Mouse (Mus musculus) midbrain, embryonic 13.5 days (tissue): Measurements from ENCODE around the gene Pik3ca. TPM values are rescaled to one million over a fixed set of nuclear protein-coding genes. Genes with fewer than 3 reads are reported as not detected.

Experiments used
- ATAC-seq: fragments of 200-750 bp; cut with Nextera tagmentation; 2 replicates; pipeline ENCODE4 v1.8.0; 2017; ENCODE audit warnings: mild to moderate bottlenecking, moderate TSS enrichment, moderate library complexity
- H3K27ac ChIP-seq: fragments of 300-500 bp; sonication (generic); 2 replicates; pipeline ENCODE4 v1.5.1; 2015; ENCODE audit warnings: inconsistent platforms, mild to moderate bottlenecking, moderate library complexity
- H3K27me3 ChIP-seq: fragments of 300-500 bp; sonication (generic); 2 replicates; pipeline ENCODE4 v1.6.1; 2015; ENCODE audit warnings: mild to moderate bottlenecking, inconsistent platforms
- H3K36me3 ChIP-seq: fragments of 300-500 bp; sonication (generic); 2 replicates; pipeline ENCODE4 v1.6.1; 2015; ENCODE audit warnings: mild to moderate bottlenecking, inconsistent platforms
- H3K4me1 ChIP-seq: fragments of 300-500 bp; sonication (generic); replicated peaks from 2 replicates; pipeline ENCODE4 v1.6.1; 2015; ENCODE audit warnings: inconsistent platforms
- H3K4me2 ChIP-seq: fragments of 300-500 bp; sonication (generic); replicated peaks from 2 replicates; pipeline ENCODE4 v1.6.1; 2015; ENCODE audit warnings: moderate library complexity, mild to moderate bottlenecking, inconsistent platforms
- H3K4me3 ChIP-seq: fragments of 300-500 bp; sonication (generic); replicated peaks from 2 replicates; pipeline ENCODE4 v1.5.1; 2015; ENCODE audit warnings: mild to moderate bottlenecking, inconsistent platforms
- H3K9ac ChIP-seq: fragments of 300-500 bp; sonication (generic); replicated peaks from 2 replicates; pipeline ENCODE4 v1.6.1; 2015; ENCODE audit warnings: mild to moderate bottlenecking, inconsistent platforms
- H3K9me3 ChIP-seq: fragments of 300-500 bp; sonication (generic); 2 replicates; pipeline ENCODE4 v1.6.1; 2016; ENCODE audit warnings: mild to moderate bottlenecking, inconsistent platforms
- WGBS: fragments of 180-500 bp; shearing (Covaris S2); methylation state at CpG from one replicate; pipeline ENCODE4 v1.1.7; 2015; 5-methylcytosine and 5-hydroxymethylcytosine counted together
- polyA plus RNA-seq: library from polyadenylated mRNA; unstranded; fragments of >200 nt; fragmentation: Nextera tagmentation; extraction: Ambion mirVana; gene quantifications from 2 replicates; pipeline ENCODE4 v1.2.1, GENCODE M21; 2015

The Pik3ca gene
- polyA plus RNA-seq, 1 experiment from 2014 or later: 14.6 TPM

DNA sequence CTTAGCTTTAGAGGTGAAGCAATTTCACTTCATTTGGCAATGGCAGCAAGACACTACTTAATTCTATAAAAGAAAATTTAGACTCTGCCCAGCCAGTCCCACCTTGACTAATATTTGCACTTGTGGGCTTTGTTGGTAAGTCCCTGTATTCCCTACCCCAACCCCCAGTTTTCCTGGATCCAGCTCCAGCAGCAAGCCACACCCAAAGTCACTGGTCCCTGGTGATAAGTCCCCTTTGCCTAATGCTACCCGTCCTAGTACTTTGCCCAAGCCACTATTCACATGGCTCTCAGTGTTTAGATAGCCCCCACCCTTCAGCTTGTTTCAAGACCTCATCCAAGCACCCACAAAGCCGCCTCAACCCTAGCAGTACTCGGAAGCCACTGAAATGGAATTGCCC lies 15.9 kb upstream of the Pik3ca start:
- H3K9ac ChIP-seq: no peak overlapping the region
- H3K4me1 ChIP-seq: no peaks in the 10 kb centered on the region
- no peak overlapping the region for H3K4me2 ChIP-seq
- no peaks in the 10 kb centered on the region for H3K9me3 ChIP-seq
- ATAC-seq: no peak
- H3K4me3 ChIP-seq: no peak overlapping the region
- no peaks in the 10 kb centered on the region for H3K27me3 ChIP-seq
- 77% methylated on average over 3 of the region's 3 CpGs for WGBS
- H3K36me3 ChIP-seq: no peaks in the 10 kb centered on the region
- no peak overlapping the region for H3K27ac ChIP-seq

DNA sequence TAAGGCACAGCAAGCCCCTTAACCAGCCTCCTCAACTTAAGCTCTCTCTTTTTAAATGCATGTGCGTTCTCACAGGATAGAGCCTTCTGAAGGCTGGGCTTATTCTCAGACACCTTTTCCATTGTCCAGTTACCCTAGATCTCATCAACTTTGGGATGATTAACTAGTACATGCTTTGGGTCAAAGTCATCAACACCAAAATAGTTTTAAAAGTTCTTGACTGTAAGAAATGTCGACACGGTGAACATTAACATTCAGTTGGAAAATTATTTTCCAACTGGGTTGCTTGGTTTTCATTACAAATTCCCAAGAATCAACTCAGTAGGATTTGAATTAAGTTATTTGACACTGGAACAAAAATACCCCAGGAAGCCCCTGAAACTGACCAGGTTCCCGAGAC lies 4.6 kb upstream of the Pik3ca start:
- Histone ChIP-seq H3K4me2 (no peak overlapping the region), H3K27me3 (no peaks in the 10 kb centered on the region), H3K9me3 (no peaks in the 10 kb centered on the region), H3K27ac (no peak overlapping the region), H3K36me3 (no peaks in the 10 kb centered on the region), H3K9ac (no peak overlapping the region), H3K4me1 (peaks cover 5% of the 10 kb centered on the region), H3K4me3 (no peak overlapping the region)
- no peak for ATAC-seq
- 86% methylated on average over 4 of the region's 4 CpGs for WGBS

DNA sequence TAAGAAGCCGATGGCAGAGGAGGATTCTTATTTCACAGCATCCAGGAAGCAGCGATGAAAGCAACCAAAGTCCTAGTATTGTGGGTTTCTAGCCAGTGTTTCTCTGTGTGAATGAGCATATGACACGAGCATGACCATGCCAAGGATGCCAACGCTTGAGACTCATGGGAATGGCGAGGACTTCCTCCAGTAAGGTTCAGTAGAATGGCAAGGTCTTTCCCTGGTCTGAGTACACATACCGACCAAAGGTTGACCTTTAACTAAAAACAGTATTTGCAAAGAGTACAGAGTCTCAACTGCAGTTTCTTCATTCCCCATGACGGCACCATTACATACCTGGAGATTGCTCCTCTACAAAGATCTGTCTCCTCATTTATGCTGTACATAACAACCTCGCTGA lies 3.5 kb upstream of the Pik3ca start:
- H3K27me3 ChIP-seq: no peaks in the 10 kb centered on the region
- no peak overlapping the region for H3K4me2 ChIP-seq
- H3K4me3 ChIP-seq: no peak overlapping the region
- H3K27ac ChIP-seq: no peak overlapping the region
- WGBS: 89% methylated on average over 8 of the region's 8 CpGs
- ATAC-seq: no peak
- H3K4me1 ChIP-seq: peaks cover 14% of the 10 kb centered on the region
- H3K9me3 ChIP-seq: no peaks in the 10 kb centered on the region
- no peak overlapping the region for H3K9ac ChIP-seq
- H3K36me3 ChIP-seq: no peaks in the 10 kb centered on the region

DNA sequence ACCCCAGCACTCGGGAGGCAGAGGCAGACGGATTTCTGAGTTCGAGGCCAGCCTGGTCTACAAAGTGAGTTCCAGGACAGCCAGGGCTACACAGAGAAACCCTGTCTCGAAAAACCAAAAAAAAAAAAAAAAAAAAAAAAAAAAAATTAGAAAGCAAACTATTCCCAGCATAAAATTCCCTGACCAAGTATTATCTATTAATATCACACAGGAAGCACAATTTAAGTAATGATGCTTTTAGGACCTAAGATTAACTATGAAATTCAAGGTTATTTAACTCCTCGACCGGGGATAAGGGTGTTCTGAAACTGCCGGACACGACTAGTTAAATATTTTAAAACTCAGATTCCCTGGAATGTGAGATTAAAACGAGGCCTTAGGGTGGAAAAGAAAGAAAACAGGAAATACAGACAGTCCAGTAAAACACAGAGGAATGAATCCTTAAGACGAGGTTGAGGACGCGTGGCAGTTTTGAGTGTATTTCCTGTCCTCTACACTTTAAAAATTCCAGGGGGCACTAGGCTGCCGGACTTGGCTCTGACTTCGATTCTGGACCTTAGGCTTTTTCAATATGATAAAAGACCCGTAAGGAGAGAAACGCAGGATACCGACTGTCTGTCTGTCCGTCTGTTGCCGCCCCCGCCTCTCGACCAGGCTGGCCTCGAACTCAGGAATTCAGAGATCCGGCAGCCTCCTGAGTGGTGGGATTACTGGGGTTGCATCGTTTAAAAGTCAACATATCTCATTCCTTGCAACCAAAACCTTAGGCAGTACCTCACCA lies 1.5 kb upstream of the Pik3ca start:
- peaks cover 33% of the 10 kb centered on the region for H3K4me1 ChIP-seq
- peak overlapping the region; percentile 55 for H3K4me2 ChIP-seq
- H3K27me3 ChIP-seq: no peaks in the 10 kb centered on the region
- H3K9me3 ChIP-seq: no peaks in the 10 kb centered on the region
- H3K27ac ChIP-seq: peak overlapping the region; percentile 96
- WGBS: 27% methylated on average over 24 of the region's 24 CpGs
- no peak for ATAC-seq
- peak overlapping the region; percentile 91 for H3K4me3 ChIP-seq
- peak overlapping the region; percentile 57 for H3K9ac ChIP-seq
- H3K36me3 ChIP-seq: no peaks in the 10 kb centered on the region

DNA sequence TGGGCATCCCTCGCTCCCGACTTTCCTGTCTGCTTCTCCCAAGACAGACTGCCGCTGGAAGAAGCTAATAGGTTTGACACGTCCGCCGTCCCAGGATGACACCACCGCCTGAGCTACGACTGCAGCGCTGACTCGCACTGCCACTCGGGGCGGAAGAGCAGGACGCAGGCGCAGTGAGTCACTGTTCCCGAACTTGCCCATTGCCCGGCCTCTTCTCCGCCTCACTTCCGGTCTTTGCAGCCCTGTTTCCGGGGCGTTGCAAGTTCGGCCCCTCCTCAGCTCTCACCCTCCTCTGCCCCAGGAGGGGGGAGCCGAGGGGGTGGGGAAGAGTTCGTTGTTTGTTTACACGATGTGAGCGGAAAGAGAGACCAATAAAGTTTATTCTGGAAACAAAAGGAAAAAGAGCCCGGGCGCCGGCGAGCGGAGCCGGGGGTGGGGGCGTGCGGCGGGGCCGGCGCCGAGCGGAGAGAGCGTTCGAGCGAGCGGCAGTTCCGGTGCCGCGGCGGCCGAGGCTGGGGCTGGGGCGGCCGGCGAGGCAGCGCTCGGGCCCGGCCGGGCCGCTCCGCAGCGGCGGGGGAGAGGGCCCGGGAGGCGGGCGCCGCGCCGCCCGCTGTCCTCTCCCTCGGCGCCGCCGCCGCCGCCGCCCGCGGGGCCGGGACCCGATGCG lies 544 bp upstream of the Pik3ca start:
- H3K27ac ChIP-seq: peak overlapping the region; percentile 96
- H3K4me2 ChIP-seq: peak overlapping the region; percentile 67
- no peaks in the 10 kb centered on the region for H3K36me3 ChIP-seq
- H3K27me3 ChIP-seq: no peaks in the 10 kb centered on the region
- peak overlapping the region; percentile 95 for H3K9ac ChIP-seq
- WGBS: under 1% methylated on average over 47 of the region's 77 CpGs
- no peaks in the 10 kb centered on the region for H3K9me3 ChIP-seq
- H3K4me3 ChIP-seq: peak overlapping the region; percentile 91
- peak; percentile 98 for ATAC-seq
- H3K4me1 ChIP-seq: peaks cover 40% of the 10 kb centered on the region

DNA sequence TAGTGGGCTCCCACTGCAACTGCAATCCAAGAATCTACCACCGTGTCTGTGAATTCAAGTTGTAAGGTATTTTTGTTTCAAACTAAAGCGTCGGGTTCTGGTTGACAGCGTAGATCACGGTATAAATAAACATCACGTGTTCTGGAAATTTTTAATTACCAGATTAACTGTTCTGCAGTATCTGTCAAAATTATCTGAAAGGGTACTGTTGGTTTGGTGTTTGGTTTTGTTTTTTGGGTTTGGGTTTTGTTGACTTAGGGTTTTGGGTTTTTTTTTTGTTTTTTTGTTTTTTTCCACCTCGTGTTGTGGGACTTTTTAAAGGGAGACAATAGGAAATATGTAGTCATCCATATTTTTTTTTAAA lies 686 bp downstream of the Pik3ca start:
- Histone ChIP-seq H3K36me3 (no peaks in the 10 kb centered on the region), H3K4me1 (peaks cover 40% of the 10 kb centered on the region), H3K4me2 (peak overlapping the region; percentile 67), H3K27ac (peak overlapping the region; percentile 96; the same call in 1 of the 2 replicates), H3K27me3 (no peaks in the 10 kb centered on the region), H3K9ac (peak overlapping the region; percentile 95), H3K4me3 (peak overlapping the region; percentile 91), H3K9me3 (no peaks in the 10 kb centered on the region)
- WGBS: under 1% methylated on average over 7 of the region's 7 CpGs
- no peak for ATAC-seq

DNA sequence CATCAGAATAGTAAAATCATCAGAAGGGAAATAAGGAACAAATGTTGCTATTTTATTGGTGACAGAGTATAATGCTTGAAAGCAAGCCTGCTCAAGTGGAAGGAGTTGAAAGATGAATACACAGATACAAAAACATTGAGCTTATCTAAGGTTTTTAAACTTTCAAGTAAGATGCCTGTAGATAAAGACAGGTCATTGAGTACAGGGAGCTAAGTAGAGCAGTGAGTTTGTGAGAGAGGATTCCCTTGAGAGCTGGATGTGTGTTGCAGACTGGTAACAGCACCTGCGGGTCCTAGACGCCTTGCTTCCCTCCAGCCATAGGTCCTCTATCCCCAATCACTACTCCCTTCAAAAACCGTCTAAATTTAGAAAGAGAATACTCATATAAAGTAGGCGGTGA lies 1.2 kb downstream of the Pik3ca start:
- Histone ChIP-seq H3K4me1 (peaks cover 45% of the 10 kb centered on the region), H3K9me3 (no peaks in the 10 kb centered on the region), H3K4me2 (peak overlapping the region; percentile 67), H3K9ac (peak overlapping the region; percentile 47), H3K27me3 (no peaks in the 10 kb centered on the region), H3K4me3 (peak overlapping the region; percentile 91), H3K27ac (no peak overlapping the region), H3K36me3 (no peaks in the 10 kb centered on the region)
- no peak for ATAC-seq
- WGBS: 6% methylated on average over 4 of the region's 4 CpGs

DNA sequence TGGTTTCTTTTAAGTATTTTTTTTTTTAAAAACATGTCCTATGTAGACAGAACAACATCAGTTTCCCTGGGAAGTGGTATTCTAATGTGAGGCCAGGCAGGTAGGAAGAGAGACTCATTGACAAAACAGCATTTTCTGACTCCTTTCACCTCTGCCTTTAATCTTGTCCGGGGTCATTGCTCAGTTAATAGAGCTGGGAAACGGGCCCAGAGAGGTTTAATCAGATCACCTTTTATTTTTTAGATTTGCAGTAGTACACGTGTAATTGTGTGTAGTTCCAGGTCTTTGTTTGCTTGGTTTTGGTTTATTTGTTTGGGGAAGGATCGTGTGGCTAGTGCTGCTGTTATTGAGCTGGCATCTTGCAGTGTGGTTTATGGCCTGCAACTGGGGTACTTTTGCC lies 1.9 kb downstream of the Pik3ca start:
- no peak for ATAC-seq
- Histone ChIP-seq H3K27me3 (no peaks in the 10 kb centered on the region), H3K9me3 (no peaks in the 10 kb centered on the region), H3K4me3 (peak overlapping the region; percentile 91; the same call in 1 of the 2 replicates), H3K4me2 (peak overlapping the region; percentile 31), H3K4me1 (peaks cover 46% of the 10 kb centered on the region), H3K27ac (no peak overlapping the region), H3K9ac (0 out of 2 replicates have a peak overlapping the region, but pooled peaks have one; percentile 2), H3K36me3 (no peaks in the 10 kb centered on the region)
- 21% methylated on average over 4 of the region's 4 CpGs for WGBS

DNA sequence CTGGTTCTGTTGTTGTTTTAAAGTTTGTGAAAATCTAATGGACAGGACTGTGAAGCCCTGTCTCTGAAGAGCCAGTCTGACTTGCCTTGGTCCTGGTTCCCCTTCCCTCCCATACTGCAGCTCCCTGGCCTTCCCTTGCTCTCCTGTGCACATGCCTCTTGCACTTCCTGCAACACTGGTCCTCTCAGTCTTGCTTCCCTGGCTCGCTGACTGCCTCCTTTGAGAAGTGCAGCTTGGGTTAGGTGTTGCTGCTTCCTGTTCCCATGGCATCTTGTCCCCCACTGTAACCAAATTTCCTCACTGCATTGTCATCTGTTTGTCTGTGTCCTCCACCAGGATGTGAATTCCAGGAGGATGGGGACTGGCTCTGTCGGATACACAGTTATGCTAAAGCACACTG lies 2.5 kb downstream of the Pik3ca start:
- Histone ChIP-seq H3K9ac (0 out of 2 replicates have a peak overlapping the region, but pooled peaks have one; percentile 2), H3K27ac (no peak overlapping the region), H3K27me3 (no peaks in the 10 kb centered on the region), H3K36me3 (no peaks in the 10 kb centered on the region), H3K4me3 (peak overlapping the region; percentile 91; the same call in 1 of the 2 replicates), H3K4me2 (peak overlapping the region; percentile 31; the same call in 1 of the 2 replicates), H3K4me1 (peaks cover 46% of the 10 kb centered on the region), H3K9me3 (no peaks in the 10 kb centered on the region)
- ATAC-seq: no peak
- WGBS: 63% methylated on average over 2 of the region's 2 CpGs

DNA sequence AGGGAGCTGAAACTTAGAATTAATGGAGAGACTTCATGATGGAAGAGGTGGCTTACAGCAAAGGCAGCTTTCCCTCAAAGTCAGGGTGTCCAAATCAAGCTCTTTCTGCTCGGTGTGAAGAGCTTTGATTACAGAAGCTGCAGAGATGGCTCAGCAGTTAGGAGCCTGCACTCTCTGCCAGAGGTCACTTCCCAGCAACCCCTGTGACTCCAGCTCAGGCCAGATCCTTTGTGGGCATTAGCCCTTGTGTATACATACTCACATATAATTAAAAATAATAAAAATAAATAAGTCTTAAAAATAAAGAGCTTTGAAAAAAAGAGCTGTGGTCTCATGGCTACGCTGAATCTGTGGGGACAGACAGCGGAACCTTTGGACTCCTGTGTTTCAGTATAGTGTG lies 4.1 kb downstream of the Pik3ca start:
- Histone ChIP-seq H3K36me3 (no peaks in the 10 kb centered on the region), H3K4me3 (no peak overlapping the region), H3K4me2 (no peak overlapping the region), H3K9ac (no peak overlapping the region), H3K9me3 (no peaks in the 10 kb centered on the region), H3K27me3 (no peaks in the 10 kb centered on the region), H3K27ac (no peak overlapping the region), H3K4me1 (peaks cover 46% of the 10 kb centered on the region)
- WGBS: 72% methylated on average over 3 of the region's 3 CpGs
- no peak for ATAC-seq

DNA sequence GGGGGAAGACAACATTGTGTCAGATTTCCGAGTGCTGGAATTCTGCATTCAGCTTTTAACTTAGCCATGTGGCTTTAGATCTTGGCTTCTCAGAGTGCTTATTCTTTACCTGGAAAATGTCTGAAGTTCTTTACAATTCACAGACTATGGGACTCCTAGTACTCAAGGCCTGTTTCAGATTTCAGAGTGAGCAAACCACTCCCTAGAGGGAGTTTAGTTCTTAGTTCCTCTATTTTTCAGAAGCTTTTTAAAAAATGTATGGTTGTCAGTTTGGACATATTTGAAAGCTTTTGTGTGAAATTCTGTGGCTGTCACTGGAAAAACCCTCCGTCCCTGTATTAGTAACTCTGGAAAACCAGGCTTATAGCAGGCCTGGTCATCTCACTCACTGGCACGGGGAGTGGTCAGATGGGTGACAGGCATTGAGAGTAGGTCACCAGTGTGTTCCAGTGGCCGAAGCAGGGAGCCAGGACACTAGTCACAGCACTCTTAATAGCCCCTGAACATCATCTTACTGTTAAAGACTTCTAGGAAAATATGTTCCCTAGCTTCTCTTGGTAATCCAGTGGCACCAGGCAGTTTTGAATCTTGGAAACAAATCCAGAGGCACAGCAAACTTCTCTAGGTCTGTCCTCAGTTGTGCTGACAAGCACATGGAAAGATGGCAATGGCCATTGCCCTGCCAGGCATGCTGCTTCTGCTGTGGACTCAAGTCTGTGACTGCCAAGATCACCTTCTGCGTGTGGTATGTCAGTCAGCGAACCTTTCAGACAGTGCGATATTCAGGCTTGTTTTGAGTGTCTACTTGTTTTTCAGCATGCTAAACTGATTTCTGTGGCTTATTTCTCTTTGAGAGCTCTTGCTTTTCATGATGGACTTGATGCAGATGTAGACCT lies 5.8 kb downstream of the Pik3ca start:
- Histone ChIP-seq H3K9ac (no peak overlapping the region), H3K27me3 (no peaks in the 10 kb centered on the region), H3K9me3 (no peaks in the 10 kb centered on the region), H3K4me2 (no peak overlapping the region), H3K36me3 (no peaks in the 10 kb centered on the region), H3K4me1 (peaks cover 48% of the 10 kb centered on the region), H3K4me3 (no peak overlapping the region), H3K27ac (no peak overlapping the region)
- ATAC-seq: no peak
- WGBS: 85% methylated on average over 7 of the region's 7 CpGs

DNA sequence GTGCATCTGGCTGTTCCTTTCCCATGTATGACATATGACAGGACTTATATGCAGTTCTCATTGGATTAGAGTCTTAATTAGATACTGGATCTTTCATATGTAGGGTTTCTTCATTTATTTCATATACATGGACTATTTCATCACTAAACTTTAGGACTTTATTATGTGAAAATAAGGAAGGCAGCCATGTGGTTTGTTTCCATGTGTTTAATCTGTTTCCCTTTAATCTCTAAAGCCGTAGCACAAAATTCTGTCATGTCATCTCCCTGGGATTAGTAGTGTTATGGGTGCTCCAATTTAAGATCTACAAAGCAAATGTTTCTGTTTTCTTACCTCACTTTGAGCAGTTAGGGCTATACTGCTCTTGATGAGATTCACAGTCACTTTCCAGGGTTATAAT lies 8.2 kb downstream of the Pik3ca start:
- H3K9ac ChIP-seq: no peak overlapping the region
- H3K4me3 ChIP-seq: no peak overlapping the region
- ATAC-seq: no peak
- no peaks in the 10 kb centered on the region for H3K9me3 ChIP-seq
- H3K36me3 ChIP-seq: no peaks in the 10 kb centered on the region
- no peak overlapping the region for H3K4me2 ChIP-seq
- peaks cover 31% of the 10 kb centered on the region for H3K4me1 ChIP-seq
- WGBS: 88% methylated on average over 1 of the region's 1 CpGs
- no peak overlapping the region for H3K27ac ChIP-seq
- no peaks in the 10 kb centered on the region for H3K27me3 ChIP-seq
